Mouse (Mus musculus) lung, postnatal 4 days (tissue): ENCODE measurements around the gene AC131692.1.
"Not testable (repeated sequence)": the region's sequence is repeated elsewhere in the genome, so short reads cannot be mapped to it uniquely, and the experiment has no call there.

Experiments
- DNase-seq, 2 experiments: peaks; one replicate each; pipeline ENCODE4 v3.0.0; 2021

Gene AC131692.1

DNA sequence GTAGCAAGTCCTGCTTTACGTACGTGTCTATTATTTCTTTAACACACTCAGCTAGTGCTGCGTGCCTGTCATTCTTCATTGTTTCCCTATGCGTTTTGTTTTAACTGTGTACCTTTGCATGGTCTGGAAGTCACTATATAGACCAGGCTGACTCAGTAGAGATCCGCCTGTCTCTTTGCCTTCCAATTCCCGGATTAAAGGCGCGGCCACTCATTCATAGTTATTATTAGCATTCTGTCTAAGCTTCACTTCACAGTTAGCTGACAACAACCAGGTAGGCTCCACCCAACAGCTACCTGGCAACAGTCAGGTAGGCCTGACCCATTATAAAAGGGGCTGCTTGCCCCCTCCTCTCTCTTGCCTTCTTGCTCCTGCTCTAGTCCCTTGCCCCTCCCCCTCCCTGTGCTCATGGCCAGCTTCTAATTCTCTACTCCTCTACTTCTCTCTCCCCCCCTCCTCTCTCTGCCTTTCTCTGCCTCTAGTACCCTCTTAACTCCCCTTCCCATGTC is 24.5 kb downstream of the AC131692.1 start:
- DNase-seq, result no peak

- DNase-seq, result no peak
Measured at GRCm38 (mm10) chr19:6121761-6122160, 27.5 kb downstream of the AC131692.1 start.

- no peak for DNase-seq
Measured at GRCm38 (mm10) chr19:6123330-6123729, 29.1 kb downstream of the AC131692.1 start.

GRCm38 (mm10) chr19:6124898-6125297 is 30.7 kb downstream of the AC131692.1 start:
- no peak for DNase-seq

- peak in 1 of 2 experiments; percentile 66 for DNase-seq
Measured at GRCm38 (mm10) chr19:6126289-6126688, 32.1 kb downstream of the AC131692.1 start.

DNA sequence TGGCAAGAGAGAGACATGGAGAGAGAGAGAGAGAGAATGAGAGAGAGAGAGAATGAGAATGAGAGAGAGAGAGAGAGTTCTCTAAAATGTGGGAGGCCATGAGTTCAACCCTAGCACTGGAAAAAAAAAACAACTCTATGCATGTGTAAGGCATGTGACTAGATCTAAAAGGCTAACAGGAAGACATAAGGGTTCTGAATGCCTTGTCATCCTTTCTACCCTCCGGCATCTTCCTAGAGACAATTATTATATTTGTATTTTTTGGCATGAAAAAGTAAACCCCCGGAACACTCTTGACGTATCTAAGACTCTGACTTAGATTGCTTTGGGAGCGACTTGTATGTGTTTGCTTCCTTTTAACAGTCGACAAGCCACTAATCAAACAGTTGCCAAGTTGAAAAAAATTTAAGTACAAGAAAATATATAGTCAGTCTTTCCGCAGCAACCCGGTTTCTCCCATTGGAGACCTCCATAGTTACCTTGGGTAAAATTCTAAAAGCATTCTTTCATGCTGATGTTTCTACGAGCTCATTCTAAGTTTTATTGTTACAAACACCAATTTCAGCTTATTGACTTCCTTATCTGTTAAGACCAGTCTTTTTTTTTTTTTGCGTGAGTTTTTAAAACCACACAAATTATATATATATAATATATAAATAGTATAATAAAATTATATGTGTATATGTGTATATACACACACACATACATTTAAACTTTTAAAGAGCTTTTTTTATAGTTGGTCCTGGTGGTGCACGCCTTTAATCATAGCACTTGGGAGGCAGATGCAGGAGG is 32.8 kb downstream of the AC131692.1 start:
- no peak for DNase-seq

DNA sequence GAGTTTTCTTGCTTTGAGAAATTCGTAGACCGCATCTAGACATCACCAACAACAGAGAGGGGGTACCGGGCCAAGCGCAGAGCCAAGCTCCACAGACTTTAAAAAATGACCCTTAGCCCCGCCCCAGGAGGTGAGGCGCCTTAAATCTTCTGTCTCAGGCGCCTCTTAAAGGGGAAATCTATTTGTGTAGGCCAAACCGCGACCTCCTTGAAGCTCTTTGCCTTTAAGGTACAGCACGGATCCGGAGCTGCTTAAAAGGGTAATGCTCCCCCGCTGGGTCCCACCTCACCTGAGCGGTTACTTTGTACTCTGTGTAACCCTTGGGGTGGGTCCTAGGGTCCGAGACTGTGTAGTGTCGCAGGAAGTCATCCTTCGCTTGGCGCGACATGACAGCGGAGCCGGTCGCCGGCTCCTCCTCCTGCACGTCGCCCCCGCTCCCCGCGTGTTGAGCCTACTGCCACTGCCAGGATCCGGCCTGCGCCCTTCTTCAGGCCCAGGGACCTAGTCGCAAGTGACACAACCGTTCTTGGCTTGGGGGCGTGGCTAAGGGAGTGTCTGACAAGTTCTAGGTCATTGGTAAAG is 33.6 kb downstream of the AC131692.1 start, which contains the start of gene Snx15:
Snx15 (minus strand) TSS at position 545 of the 582 bp plus-strand sequence.
- peak; percentile 96 to 98 for DNase-seq

DNA sequence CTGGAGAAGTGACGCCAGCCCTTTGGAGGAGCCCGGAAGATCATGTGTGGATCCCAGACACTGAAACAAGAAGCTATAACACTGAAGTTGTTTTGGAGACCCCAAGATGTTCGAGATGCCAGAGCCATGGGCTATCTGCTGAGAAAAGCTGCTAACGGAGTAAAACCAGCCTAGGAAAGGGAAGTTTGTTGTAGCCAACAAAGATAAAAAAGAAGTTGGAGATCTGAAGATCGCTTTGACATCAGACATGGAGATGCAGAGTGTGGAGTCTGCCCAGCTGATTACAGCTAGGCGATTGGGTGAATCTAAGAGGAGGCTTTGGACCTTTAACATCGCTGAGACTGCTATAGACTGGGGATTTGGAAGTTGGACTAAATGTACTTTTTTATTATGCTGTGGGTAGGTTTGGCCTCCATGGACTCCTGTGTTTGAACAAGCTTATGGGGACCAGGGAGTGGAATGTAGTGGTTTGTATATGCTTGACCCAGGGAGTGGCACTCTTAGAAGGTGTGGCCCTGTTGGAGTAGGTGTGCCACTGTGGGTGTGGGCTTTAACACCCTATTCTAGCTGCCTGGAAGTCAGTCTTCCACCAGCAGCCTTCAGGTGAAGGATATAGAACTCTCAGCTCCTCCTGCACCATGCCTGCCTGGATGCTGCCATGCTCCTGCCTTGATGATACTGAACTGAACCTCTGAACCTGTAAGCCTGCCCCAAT is 36.4 kb downstream of the AC131692.1 start:
- not testable (repeated sequence) for DNase-seq

DNA sequence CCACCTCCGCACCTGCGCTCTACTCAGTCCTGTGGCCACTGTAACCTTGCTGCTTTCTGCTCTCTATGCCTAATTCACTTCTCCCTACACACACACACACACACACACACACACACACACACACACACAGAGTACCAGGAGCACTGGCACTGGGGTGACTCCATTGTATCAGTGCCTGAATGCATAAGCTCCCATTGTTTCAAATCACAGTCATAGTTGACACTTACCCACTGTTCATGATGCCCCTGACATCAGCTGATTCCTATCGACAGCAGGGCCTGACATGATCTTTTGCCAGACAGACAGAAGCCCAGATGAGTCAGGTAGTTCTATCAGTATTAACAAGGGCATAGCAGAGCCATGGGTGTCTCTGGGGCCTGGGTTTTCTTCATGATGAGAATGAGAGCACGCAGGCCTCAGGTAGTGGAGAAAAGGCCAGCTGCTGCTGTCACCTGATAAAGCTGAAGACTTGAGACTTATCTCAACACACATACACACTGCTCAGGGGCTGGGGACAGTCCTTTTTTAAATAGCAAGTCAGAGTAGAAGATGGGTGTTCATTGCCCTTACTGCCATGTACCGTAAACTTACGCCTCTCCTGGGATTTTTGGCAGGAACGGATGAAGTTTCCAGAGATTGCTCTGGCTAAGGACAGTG is 38.1 kb downstream of the AC131692.1 start:
- no peak for DNase-seq

GRCm38 (mm10) chr19:6133197-6133596 is 39.0 kb downstream of the AC131692.1 start:
- not testable (repeated sequence) for DNase-seq

- no peak for DNase-seq
Measured at GRCm38 (mm10) chr19:6136397-6136796, 42.2 kb downstream of the AC131692.1 start.

GRCm38 (mm10) chr19:6139701-6140100 is 45.5 kb downstream of the AC131692.1 start:
- no peak for DNase-seq

- DNase-seq, result no peak
Measured at GRCm38 (mm10) chr19:6140374-6140677, 46.1 kb downstream of the AC131692.1 start.

DNA sequence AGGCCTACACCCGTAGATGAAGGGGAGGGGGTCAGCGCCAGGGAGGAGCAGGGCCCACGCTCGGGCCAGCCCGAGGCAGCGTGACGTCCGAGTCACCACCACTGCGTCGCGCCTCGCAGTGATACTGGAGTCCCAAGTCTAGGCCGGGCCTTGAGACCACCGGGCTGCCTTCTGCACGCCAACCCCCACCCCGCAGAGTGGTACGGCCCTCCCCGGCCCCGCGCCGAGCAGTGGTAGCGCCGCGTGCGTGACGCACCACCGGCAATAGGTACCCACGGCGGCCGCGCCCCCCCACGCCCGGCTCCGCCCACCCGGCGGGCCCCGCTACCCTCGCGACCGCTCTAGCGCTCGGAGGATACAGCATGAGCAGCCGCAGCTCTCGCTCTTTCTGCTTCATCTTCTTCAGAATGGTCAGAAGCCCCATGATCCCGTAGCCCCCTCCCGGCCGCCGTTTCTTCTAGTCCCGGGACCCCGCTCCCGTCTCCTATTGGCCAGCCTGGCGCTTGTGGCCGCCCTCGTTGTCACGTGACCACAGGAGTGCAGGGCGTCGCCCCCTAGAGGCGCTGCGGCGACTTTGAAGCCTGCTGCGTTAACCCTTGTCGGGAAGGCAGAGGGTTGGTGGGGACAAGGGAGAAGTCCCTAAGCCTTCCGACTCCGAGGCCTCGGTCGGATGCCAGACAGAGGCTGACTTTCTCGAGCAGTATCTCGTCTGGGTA is 46.6 kb downstream of the AC131692.1 start, which contains the start of gene Batf2:
Batf2 (plus strand) TSS at position 306 of the 716 bp plus-strand sequence.
- DNase-seq, result peak; percentile 93 to 95

- peak; percentile 82 to 86 for DNase-seq
Measured at GRCm38 (mm10) chr19:6141394-6141749, 47.2 kb downstream of the AC131692.1 start, which contains the start of gene Arl2. Gene Arl2, minus strand, starts transcription at chr19:6141548.

DNA sequence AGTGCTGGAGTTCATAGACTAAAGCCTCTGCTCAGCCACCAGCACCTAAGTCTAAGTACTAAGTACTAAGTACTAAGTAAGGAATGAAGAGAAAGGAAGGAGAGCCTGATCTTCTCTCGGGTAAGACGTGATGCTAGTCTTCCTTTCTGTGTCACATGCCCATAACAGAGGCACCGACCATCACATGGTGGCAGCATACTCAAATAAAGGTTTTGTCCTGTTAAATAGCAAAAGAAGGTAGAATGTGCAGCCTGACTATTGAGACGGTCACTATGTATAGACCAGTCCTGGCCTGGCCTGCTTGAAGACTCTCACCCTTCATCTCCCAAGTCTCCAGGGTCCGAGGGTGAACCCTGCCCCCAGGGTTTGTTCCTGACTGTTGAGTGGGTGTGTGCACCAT is 50.6 kb downstream of the AC131692.1 start:
- DNase-seq, result no peak
